Mouse (Mus musculus): ENCODE measurements around the gene Lrp8. TPM values are rescaled to one million over a fixed set of nuclear protein-coding genes. Genes with fewer than 3 reads are reported as not detected.

Lrp8 gene
- polyA plus RNA-seq, 1 experiment from 2014 or later: 1.2 TPM

GRCm38 (mm10) chr4:107923803-107924194, 121.7 kb downstream of the Lrp8 start:
- H3K36me3 ChIP-seq (ENCODE audit: insufficient read depth, low read length): no peaks in the 10 kb centered on the region; the same call in 1 of the 2 replicates
- H3K4me2 ChIP-seq (replicated peaks; ENCODE audit: low read depth, low read length): peak overlapping the region; percentile 77
- peak overlapping the region; percentile 86 for H3K27ac ChIP-seq (ENCODE audit: low read length)
- no peaks in the 10 kb centered on the region for H3K9me3 ChIP-seq (ENCODE audit: low read length)
- no peaks in the 10 kb centered on the region for H3K27me3 ChIP-seq (ENCODE audit: insufficient read depth, low read length)
- peak overlapping the region; percentile 5; the same call in 1 of the 2 replicates for H3K9ac ChIP-seq (replicated peaks; ENCODE audit: low read length)
- 0 out of 2 replicates have a peak, but pooled peaks have one; percentile 4 for ATAC-seq (ENCODE audit: low FRiP score, low TSS enrichment)
- H3K4me3 ChIP-seq (ENCODE audit: low read length): peak overlapping the region; percentile 82
- WGBS: 46% methylated on average over 7 of the region's 7 CpGs
- H3K4me1 ChIP-seq (ENCODE audit: insufficient read depth, low read length): peaks cover 25% of the 10 kb centered on the region

Other genes with a start within 250 kb of the Lrp8 start
- not detected in 2 replicates for gene Dmrtb1, start 118.0 kb upstream of the Lrp8 start, polyA plus RNA-seq (2015; fragmentation: Nextera tagmentation; extraction: Ambion mirVana)
- 158 and 165 TPM in 2 replicates for gene Magoh, start 77.5 kb downstream of the Lrp8 start, polyA plus RNA-seq (2015; fragmentation: Nextera tagmentation; extraction: Ambion mirVana)
- gene 0610037L13Rik, start 87.6 kb downstream of the Lrp8 start, polyA plus RNA-seq (2015; fragmentation: Nextera tagmentation; extraction: Ambion mirVana): 117 and 124 TPM in 2 replicates
- gene Cpt2, start 121.3 kb downstream of the Lrp8 start, polyA plus RNA-seq (2015; fragmentation: Nextera tagmentation; extraction: Ambion mirVana): 59.2 and 62.8 TPM in 2 replicates
- gene Slc1a7, start 166.1 kb downstream of the Lrp8 start, polyA plus RNA-seq (2015; fragmentation: Nextera tagmentation; extraction: Ambion mirVana): not detected in 2 replicates